12 mouse cellular contexts compared by ENCODE assay signal in the genomic region with DNA sequence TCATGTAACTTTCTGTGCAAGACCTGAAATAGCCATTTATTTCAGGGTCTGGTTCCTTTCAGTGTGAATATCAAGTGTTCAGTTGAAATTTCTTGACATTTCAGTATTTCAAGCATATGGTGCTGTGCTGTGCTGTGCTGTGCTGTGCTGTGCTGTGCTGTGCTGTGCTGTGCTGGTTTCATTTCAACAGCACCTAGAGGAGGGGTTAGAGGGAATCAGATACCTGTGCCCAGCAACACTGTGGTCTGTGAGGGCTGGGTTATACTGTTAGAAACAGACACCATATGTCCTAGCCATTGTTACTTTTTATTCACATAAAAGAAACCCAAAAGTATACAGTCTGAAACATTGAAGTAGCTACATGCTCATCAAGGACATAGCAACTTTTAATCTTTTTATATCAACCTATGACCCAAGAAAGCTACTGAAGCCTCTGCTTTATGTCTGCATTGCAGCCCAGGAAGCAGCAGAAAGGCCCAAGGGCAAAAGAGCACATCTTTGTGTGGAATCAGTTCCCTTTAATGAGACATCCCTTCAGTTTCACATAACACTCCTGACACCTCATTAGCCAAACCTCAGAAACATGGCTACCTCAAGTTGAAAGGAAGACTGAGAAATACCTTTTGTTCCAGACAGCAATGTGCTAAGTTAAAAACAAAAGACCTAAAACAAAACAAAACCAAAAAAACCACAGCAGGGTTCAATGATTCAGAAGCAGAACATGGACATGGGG. TPM values are rescaled to one million over a fixed set of nuclear protein-coding genes. Genes with fewer than 3 reads are reported as not detected.
"Had no signal": no experiment of that assay in that cellular context is flagged by ENCODE, and none has a peak within 500 bp of the region (broad histone marks: within the 10 kb centered on the region; RNA-seq: fewer than 3 reads in every experiment).

No protein-coding gene starts in this region.

- H3K4me1 ChIP-seq: intestine, embryonic 15.5 days; stomach, embryonic 15.5 days had no signal

- H3K4me3 ChIP-seq: intestine, embryonic 15.5 days; limb, embryonic 13.5 days; neural tube, embryonic 13.5 days; stomach, embryonic 15.5 days had no signal

- H3K4me2 ChIP-seq: intestine, embryonic 15.5 days; limb, embryonic 13.5 days; neural tube, embryonic 13.5 days; stomach, embryonic 15.5 days had no signal

- H3K9ac ChIP-seq: intestine, embryonic 15.5 days; limb, embryonic 13.5 days; liver, embryonic 14.5 days; neural tube, embryonic 13.5 days; stomach, embryonic 15.5 days had no signal

- H3K36me3 ChIP-seq: intestine, embryonic 15.5 days; stomach, embryonic 15.5 days had no signal

- H3K27me3 ChIP-seq: intestine, embryonic 15.5 days; limb, embryonic 13.5 days; neural tube, embryonic 13.5 days; stomach, embryonic 15.5 days had no signal

- H3K9me3 ChIP-seq: intestine, embryonic 15.5 days; limb, embryonic 13.5 days; neural tube, embryonic 13.5 days; stomach, embryonic 15.5 days had no signal

- ATAC-seq: intestine, embryonic 15.5 days had no signal

- H3K27ac ChIP-seq: intestine, embryonic 15.5 days; limb, embryonic 13.5 days; liver, embryonic 14.5 days; neural tube, embryonic 13.5 days; stomach, embryonic 15.5 days had no signal

- DNase-seq: kidney, adult 2 months; kidney, postnatal 25 days; left cerebral cortex, postnatal 4 days; lung, adult 18-20 months; thymus, adult 2 months; thymus, postnatal 25 days had no signal

RNA-seq across cellular contexts. Expression of gene Paqr5, which starts 53.5 kb away (rescaled TPM):
- total RNA-seq: liver, adult 2 months had no signal
